Mouse (Mus musculus): ENCODE results near the gene Tada3. TPM values are rescaled to one million over a fixed set of nuclear protein-coding genes. Genes with fewer than 3 reads are reported as not detected.

The Tada3 gene
- polyA plus RNA-seq, 1 experiment: 42.3 TPM

DNA sequence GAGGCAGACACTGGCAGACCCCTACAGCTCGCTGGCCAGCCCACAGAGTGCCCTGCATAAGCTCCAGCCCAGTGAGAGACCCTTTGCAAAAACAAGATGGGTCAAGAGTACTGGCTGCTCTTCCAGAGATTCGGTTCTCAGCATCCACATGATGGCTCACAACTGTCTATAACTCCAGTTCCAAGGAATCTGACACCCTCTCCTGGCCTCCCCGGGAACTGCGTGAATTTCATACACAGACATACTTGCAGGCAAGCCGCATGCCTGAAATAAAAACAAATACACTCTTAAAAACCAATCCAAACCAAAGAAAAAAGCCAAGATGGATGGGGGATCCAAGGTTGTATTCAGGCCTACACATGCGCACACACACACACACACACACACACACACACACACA lies 17.8 kb upstream of the Tada3 start:
- Histone ChIP-seq H3K36me3 (ENCODE audit: control insufficient read depth, insufficient read depth, low read length) (no peaks in the 10 kb centered on the region), H3K4me3 (ENCODE audit: control insufficient read depth, low read depth, low read length) (no peak overlapping the region), H3K4me1 (ENCODE audit: control insufficient read depth, insufficient read depth, low read length) (peaks cover 9% of the 10 kb centered on the region), H3K27me3 (ENCODE audit: control insufficient read depth, insufficient read depth, low read length) (no peaks in the 10 kb centered on the region), H3K27ac (ENCODE audit: control insufficient read depth, insufficient read depth, low read depth, low read length) (no peak overlapping the region)
- no peak for TF ChIP-seq POLR2A (IDR thresholded peaks at IDR 0.05; ENCODE audit: control insufficient read depth, low read depth, low read length)
- no peak for TF ChIP-seq CTCF (IDR thresholded peaks at IDR 0.05; ENCODE audit: control insufficient read depth, insufficient read depth, insufficient replicate concordance, low read depth, low read length)

DNA sequence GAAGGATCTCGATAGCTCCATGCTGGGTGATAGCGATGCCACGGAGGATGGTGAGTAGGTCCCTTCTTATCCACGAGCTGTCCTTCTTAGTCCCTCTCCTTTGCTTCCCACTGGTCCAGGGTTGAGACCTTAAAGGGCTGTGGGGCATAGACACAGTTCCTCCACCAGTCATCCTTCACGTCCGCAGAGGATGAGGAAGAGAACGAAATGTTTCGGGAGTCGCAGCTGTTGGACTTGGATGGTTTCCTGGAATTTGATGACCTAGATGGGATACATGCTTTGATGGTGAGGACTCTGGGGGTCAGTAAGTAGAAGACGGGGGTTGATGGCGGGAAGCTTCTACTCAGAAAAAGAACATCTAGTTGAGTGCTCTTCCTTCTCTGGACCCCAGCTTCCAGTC lies 17.1 kb upstream of the Tada3 start:
- Histone ChIP-seq H3K4me3 (ENCODE audit: control insufficient read depth, low read depth, low read length) (peak overlapping the region; percentile 2; the same call in 1 of the 2 replicates), H3K36me3 (ENCODE audit: control insufficient read depth, insufficient read depth, low read length) (no peaks in the 10 kb centered on the region; the same call in 1 of the 2 replicates), H3K27ac (ENCODE audit: control insufficient read depth, insufficient read depth, low read depth, low read length) (no peak overlapping the region), H3K27me3 (ENCODE audit: control insufficient read depth, insufficient read depth, low read length) (no peaks in the 10 kb centered on the region), H3K4me1 (ENCODE audit: control insufficient read depth, insufficient read depth, low read length) (peaks cover 9% of the 10 kb centered on the region)
- TF ChIP-seq POLR2A (IDR thresholded peaks at IDR 0.05; ENCODE audit: control insufficient read depth, low read depth, low read length) (no peak), CTCF (IDR thresholded peaks at IDR 0.05; ENCODE audit: control insufficient read depth, insufficient read depth, insufficient replicate concordance, low read depth, low read length) (no peak)

DNA sequence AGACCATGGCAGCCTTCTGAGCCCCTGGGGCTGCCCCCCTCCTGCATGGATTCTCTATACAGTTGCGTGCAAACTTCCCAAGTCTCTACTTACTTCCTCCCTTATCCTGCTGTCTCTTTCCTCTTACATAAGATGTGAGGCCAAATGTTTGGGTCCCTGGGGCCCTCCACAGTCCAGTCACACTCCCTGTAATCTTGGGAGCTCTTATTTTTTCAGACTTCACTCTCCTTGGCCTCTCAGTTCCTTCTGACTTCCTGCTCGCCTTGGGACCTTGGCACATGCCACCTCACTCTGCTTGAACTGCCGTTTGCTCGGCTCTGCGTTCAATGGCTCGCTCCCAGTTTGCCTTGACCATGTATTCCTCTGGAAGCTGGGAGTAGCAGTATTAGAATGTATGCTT lies 16.3 kb upstream of the Tada3 start:
- Histone ChIP-seq H3K36me3 (ENCODE audit: control insufficient read depth, insufficient read depth, low read length) (no peaks in the 10 kb centered on the region; the same call in 1 of the 2 replicates), H3K4me1 (ENCODE audit: control insufficient read depth, insufficient read depth, low read length) (peaks cover 9% of the 10 kb centered on the region), H3K4me3 (ENCODE audit: control insufficient read depth, low read depth, low read length) (peak overlapping the region; percentile 89), H3K27ac (ENCODE audit: control insufficient read depth, insufficient read depth, low read depth, low read length) (no peak overlapping the region), H3K27me3 (ENCODE audit: control insufficient read depth, insufficient read depth, low read length) (no peaks in the 10 kb centered on the region)
- TF ChIP-seq POLR2A (IDR thresholded peaks at IDR 0.05; ENCODE audit: control insufficient read depth, low read depth, low read length): no peak
- TF ChIP-seq CTCF (IDR thresholded peaks at IDR 0.05; ENCODE audit: control insufficient read depth, insufficient read depth, insufficient replicate concordance, low read depth, low read length): no peak

DNA sequence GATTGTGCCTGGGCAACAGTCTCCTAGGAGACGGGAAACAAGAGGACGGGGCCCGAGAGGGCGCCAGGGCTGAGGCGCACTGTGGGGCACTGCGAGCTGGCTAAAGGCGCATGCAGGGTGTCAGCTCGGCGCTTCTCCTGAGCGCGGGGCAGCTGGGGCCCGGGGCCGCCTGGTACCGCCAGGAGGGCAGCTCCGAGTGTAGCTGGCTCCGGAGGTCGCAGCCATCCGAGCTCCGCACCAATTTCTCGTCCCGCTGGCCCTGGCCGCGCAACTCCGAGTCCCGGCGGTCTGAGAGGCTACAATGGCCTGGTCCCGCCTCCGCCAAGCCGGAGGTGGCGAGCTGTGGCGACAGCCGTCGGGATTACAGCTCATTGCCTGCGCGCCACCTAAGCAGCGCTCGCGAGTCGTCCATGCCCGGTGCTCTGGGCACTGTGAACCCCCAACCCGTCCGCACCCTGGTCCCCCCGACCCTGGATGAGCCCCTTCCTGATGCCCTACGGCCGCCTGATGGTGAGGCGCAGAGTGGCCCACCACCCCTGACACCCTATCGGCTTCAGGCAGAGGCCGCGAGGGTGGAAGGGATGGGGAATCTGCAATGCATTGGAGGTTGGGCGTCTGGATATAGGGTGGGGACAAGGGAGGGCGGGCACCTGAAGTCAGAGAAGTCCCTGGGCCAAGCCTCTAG lies 14.8 kb upstream of the Tada3 start:
- TF ChIP-seq POLR2A (IDR thresholded peaks at IDR 0.05; ENCODE audit: control insufficient read depth, low read depth, low read length) (peak; percentile 75; the same call in 1 of the 2 replicates), CTCF (IDR thresholded peaks at IDR 0.05; ENCODE audit: control insufficient read depth, insufficient read depth, insufficient replicate concordance, low read depth, low read length) (no peak)
- Histone ChIP-seq H3K27me3 (ENCODE audit: control insufficient read depth, insufficient read depth, low read length) (no peaks in the 10 kb centered on the region), H3K4me3 (ENCODE audit: control insufficient read depth, low read depth, low read length) (peak overlapping the region; percentile 89), H3K36me3 (ENCODE audit: control insufficient read depth, insufficient read depth, low read length) (peaks cover under 1% of the 10 kb centered on the region), H3K27ac (ENCODE audit: control insufficient read depth, insufficient read depth, low read depth, low read length) (peak overlapping the region; percentile 58), H3K4me1 (ENCODE audit: control insufficient read depth, insufficient read depth, low read length) (peaks cover 9% of the 10 kb centered on the region)

DNA sequence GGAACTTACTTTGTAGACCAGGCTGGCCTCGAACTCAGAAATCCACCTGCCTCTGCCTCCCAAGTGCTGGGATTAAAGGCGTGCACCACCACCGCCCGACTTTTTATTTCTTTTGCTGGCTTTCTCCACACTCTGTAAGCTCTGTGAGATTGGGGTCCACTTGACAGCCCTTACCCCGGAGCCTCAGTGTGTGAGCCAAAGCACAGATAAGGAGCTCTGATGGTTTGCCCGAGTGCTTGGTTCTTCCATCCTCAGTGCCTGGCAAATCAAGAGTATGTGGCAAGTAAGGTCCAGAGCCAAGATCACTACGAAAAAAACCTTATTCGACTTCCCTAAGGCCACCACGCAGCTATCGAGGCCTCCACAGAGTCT lies 14.3 kb upstream of the Tada3 start:
- Histone ChIP-seq H3K27ac (ENCODE audit: control insufficient read depth, insufficient read depth, low read depth, low read length) (no peak overlapping the region), H3K27me3 (ENCODE audit: control insufficient read depth, insufficient read depth, low read length) (no peaks in the 10 kb centered on the region), H3K4me3 (ENCODE audit: control insufficient read depth, low read depth, low read length) (peak overlapping the region; percentile 89), H3K36me3 (ENCODE audit: control insufficient read depth, insufficient read depth, low read length) (peaks cover 2% of the 10 kb centered on the region), H3K4me1 (ENCODE audit: control insufficient read depth, insufficient read depth, low read length) (peaks cover 9% of the 10 kb centered on the region)
- no peak for TF ChIP-seq POLR2A (IDR thresholded peaks at IDR 0.05; ENCODE audit: control insufficient read depth, low read depth, low read length)
- TF ChIP-seq CTCF (IDR thresholded peaks at IDR 0.05; ENCODE audit: control insufficient read depth, insufficient read depth, insufficient replicate concordance, low read depth, low read length): no peak

DNA sequence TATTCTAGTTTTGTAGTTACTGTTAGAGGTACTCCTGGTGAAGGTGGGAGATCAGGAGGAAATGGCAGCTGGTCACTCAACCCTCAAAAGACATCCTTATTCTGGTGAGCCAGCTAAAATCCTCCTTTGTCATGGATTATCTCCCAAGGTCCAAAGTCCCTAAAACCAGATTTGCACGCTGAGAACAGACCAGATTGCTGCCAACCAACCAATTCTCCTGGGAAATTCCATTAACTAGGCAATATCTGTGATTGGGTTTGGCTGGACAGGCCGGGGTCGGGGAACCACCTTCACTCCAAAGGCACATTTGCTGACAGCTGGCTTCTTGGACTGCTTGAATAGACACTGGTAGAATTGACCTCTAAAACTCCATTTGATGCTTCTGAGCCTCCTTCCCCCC lies 13.0 kb upstream of the Tada3 start:
- H3K27me3 ChIP-seq (ENCODE audit: control insufficient read depth, insufficient read depth, low read length): no peaks in the 10 kb centered on the region
- no peak for TF ChIP-seq POLR2A (IDR thresholded peaks at IDR 0.05; ENCODE audit: control insufficient read depth, low read depth, low read length)
- no peak for TF ChIP-seq CTCF (IDR thresholded peaks at IDR 0.05; ENCODE audit: control insufficient read depth, insufficient read depth, insufficient replicate concordance, low read depth, low read length)
- H3K27ac ChIP-seq (ENCODE audit: control insufficient read depth, insufficient read depth, low read depth, low read length): no peak overlapping the region
- peak overlapping the region; percentile 89 for H3K4me3 ChIP-seq (ENCODE audit: control insufficient read depth, low read depth, low read length)
- H3K36me3 ChIP-seq (ENCODE audit: control insufficient read depth, insufficient read depth, low read length): peaks cover 2% of the 10 kb centered on the region
- H3K4me1 ChIP-seq (ENCODE audit: control insufficient read depth, insufficient read depth, low read length): peaks cover 9% of the 10 kb centered on the region

DNA sequence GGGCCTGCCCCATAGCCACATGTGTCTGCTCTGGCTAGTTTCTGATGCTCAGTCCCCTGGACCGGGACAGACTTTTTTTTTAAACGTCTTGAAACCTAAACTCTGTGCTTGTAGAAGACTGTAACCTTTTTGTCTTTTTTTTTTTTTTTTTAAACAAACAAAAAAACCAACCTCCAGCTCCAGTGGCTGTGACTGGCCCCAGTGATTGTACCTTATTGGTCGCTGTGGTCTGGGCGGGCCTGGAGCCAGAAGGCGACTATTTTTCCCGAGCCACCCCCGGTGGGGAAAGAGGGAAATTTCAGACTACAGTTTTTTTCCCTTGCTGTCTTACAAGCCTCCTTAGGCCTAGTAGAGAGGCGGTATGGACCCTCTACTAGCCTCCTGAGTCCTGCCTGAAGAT lies 11.3 kb upstream of the Tada3 start, which contains the start of gene Ttll3:
Gene Ttll3 (plus strand): TSS at position 301 of the 400 bp plus-strand sequence.
- Histone ChIP-seq H3K27me3 (ENCODE audit: control insufficient read depth, insufficient read depth, low read length) (no peaks in the 10 kb centered on the region), H3K4me3 (ENCODE audit: control insufficient read depth, low read depth, low read length) (peak within 1 kb of the TSS; percentile 18), H3K36me3 (ENCODE audit: control insufficient read depth, insufficient read depth, low read length) (peaks cover 2% of the 10 kb centered on the region), H3K4me1 (ENCODE audit: control insufficient read depth, insufficient read depth, low read length) (peaks cover 9% of the 10 kb centered on the region), H3K27ac (ENCODE audit: control insufficient read depth, insufficient read depth, low read depth, low read length) (no peak within 1 kb of the TSS)
- no peak for TF ChIP-seq POLR2A (IDR thresholded peaks at IDR 0.05; ENCODE audit: control insufficient read depth, low read depth, low read length)
- TF ChIP-seq CTCF (IDR thresholded peaks at IDR 0.05; ENCODE audit: control insufficient read depth, insufficient read depth, insufficient replicate concordance, low read depth, low read length): no peak

Data from testis, adult 2 months (tissue).